Mouse (Mus musculus) heart, adult 11 months (tissue): Measurements from ENCODE around the gene Hnrnpf.
A peak's percentile ranks its signal among the peaks of the same experiment; 100 is the strongest.
"Not testable (repeated sequence)": the region's sequence is repeated elsewhere in the genome, so short reads cannot be mapped to it uniquely, and the experiment has no call there.

ENCODE experiments used
- DNase-seq: peaks from one replicate; pipeline ENCODE4 v3.0.0; 2022

Hnrnpf gene

DNA sequence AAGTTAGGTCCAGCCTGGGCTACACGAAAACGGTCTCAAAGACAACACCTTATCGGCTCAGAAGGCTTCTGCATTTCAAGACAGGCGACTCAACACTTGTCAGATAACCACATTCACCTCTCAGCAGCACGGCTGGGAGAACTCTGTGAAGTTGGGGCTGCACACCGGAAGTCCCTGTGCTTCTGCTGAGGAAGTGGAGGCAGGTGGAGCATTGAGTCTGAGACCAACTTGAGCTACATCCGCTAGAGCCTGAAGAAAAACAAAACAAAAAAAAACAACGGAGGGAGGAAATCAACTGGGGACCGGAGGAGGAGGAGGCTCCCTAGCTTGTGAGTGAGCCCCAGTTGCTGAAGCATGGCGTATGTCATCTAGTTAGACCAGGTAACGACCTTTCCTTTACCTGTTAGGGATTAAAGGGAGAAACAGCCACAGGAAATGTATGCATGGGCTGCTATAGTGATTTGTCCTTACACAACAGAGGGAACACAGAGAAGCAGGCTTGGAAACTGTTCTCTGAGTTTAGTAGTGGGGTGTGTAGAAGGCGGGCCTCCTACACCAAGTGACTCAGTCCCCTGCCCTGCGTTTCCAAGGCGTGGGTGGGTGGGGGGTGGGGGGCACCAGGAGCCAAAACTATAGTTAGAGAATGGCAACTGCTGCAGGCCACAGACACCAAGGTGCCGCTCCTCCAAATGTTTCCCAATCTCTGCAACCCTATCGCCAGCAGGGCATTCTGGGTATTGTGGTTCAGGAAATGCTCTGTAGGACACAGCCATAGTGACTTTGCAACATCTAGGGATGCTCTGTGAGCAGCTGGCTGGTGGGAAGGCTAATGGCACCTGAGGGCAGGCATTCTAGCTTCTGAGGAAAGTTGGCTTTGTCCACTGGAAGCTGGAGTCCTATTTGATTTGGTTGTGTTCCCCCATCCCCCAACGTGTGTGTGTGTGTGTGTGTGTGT, at the start of gene Hnrnpf:
Hnrnpf (plus strand) TSS at position 199 of the 955 bp plus-strand sequence.
- peak; percentile 85 for DNase-seq

DNA sequence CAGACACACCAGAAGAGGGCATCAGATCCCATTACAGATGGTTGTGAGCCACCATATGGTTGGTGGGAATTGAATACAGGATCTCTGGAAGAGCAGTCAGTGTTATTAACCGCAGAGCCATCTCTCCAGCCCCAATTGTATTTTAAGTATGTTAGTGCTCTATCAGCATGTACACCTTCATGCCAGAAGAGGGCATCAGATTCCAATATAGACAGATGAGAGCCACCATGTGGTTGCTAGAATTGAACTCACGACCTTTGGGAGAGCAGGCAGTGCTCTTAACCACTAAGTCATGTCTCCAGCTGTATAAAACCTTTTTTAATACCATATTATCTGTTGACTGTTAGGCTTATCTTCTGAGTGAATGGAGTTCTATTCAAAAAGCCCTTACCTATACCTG, 48.4 kb upstream of the Hnrnpf start:
- peak; percentile 44 for DNase-seq

DNA sequence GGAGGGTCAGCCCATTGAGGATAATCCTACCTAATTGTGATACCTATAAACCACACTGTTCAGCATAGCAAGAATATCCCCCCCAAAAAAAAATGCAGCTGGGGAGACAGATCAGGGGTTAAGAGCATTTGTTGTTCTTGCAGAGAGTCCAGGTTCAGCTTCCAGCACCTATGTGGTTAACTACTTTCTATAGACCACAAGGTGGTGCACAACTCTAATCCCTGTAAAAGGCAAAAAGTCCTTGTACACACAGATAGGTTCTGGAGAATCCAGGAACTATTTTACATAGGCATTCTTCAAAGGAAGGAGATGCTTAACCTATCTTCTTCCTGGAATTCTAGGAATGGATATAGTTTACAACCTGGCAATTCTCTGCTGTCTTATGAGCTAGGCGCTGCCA, 42.1 kb upstream of the Hnrnpf start:
- DNase-seq = peak; percentile 22

DNA sequence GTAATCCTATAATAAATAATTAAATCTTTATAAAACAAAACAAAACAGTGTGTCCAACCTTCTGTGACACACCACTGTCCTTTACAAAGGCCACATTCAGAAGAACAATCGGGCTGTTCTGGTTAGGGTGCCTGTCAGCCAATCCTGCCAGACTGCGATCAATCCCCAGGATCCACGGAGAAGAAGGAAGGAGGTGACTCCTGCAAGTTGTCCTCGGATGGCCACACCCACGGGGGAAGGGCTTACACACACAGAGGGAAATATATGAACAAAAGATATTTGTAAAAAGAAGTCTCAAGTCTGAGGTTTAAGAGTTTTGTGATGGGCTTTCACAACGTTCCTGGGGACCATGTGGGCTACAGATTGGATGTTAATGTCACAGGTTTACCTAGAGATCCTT, 38.3 kb upstream of the Hnrnpf start, which contains the start of gene Zfp239:
Zfp239 (plus strand) TSS at position 253 of the 400 bp plus-strand sequence.
- peak; percentile 75 for DNase-seq

DNA sequence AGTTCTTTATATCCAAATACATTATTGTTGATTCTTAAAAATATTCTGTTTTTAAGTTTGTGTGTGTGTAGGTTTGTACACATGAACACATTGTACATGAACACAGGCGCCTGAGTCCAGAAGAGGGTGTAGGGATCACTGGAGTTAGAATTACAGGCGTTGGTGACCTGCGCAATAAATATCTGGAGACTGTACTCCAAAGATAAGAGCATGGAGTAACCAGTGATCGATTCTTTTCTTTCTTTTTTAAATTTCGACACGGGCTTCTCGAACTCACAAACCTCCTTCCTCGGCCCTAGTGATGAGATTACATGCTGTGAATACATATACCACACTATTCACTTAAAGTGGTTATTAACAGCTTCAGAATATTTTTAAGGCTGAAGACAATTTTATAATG, 37.7 kb upstream of the Hnrnpf start:
- peak; percentile 45 for DNase-seq

DNA sequence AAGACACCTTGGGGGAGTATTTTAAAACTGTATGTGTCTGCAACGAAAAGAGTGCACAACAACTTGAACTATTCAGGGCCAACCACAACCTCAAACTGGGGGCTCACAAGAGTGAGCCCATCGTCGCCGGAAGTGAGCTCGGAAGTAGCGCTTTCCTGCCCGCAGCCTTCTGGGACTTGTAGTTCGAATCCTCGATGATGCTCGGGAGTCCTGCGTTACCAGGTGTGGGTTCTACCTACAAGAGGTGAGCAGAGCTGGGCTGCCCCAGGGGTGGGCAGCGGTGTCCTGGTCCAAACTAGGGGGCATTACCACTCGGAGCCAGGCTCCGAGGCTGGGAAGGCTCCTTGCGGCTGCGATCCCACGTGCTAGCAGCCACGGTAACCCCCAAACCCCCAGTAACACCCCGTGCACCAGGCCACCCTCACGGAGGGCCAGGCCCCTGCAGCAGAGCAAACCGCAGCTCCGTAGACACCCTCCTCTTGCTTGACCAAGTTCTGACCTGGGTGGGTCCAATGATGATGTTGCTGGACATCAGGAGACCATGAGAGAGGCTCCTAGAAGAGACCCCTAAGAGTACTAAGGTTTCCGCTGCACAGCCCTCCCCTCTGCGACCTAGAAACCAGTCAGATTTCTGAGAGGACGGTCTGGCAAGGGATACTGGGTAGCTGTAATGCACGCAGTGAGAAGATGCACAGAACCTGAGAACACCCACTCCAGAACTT, 37.1 kb upstream of the Hnrnpf start:
- peak; percentile 90 for DNase-seq

DNA sequence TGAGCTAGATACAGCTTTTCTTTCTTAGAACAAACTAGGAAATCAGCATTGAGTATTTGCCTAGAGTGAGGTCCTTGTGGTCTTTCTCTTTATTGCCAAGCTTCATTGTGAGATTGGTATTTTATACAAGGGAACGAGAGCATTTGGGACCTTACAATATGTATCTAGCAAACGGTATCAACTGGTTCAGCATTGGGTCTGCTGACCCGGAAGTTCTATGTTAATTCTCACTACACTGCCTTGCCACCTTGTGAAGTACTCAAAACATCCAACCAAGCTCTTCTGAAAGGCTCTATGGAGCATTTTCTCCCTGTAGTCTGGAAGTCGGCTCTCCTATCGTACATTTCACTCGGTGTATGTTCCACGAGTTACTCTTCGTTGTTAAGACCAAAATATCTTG, 36.4 kb upstream of the Hnrnpf start:
- DNase-seq = peak; percentile 34

DNA sequence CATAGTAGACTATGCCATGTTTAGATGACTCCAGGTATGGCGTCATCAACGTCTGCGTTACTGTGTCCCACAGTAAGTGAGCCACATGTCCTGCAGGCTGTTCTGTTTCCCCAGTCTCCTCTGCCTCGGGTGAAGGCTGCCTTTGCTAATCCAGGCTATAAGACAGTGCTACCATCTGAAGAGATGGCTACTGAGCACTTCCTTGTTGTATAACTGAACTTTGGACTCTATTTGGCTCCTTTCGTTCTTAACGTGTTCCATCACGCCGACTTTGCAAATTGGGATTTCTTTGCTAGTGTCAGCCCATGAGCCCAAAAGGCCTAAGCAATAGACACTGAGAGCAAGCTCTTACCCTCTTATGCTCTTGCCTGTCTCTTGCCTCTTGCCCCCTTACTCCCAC, 31.9 kb upstream of the Hnrnpf start:
- DNase-seq = no peak

DNA sequence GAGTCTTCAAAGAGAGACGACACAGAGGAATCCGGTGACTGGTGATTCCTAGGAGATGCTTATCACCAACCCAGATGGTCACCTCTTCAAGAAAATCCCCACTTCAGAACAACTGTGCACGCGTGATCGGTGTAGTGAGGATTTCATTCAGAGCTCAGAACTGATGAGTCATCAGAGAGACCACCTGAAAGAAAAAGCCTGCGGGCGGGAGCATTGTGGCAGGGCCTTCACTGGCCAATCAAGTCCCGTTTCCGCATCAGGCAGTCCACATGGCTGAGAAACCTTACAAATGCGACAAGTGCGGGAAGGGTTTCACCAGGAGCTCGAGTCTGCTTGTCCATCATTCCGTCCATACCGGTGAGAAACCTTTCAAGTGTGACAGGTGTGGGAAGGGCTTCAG, 29.1 kb upstream of the Hnrnpf start:
- no peak for DNase-seq

DNA sequence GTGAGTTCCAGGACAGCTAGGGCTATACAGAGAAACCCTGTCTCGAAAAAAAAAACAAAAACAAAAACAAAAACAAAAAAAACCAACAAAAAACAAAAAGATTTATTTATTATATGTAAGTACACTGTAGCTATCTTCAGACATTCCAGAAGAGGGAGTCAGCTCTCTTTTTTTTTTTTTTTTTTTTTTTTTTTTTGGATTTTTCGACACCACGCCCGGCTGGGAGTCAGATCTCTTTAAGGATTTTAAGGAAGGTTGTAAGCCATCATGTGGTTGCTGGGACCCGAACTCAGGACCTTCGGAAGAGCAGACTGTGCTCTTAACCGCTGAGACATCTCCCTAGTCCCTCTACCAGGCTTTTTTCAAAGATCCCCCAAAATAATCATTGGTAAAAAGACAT, 26.7 kb upstream of the Hnrnpf start:
- not testable (repeated sequence) for DNase-seq

DNA sequence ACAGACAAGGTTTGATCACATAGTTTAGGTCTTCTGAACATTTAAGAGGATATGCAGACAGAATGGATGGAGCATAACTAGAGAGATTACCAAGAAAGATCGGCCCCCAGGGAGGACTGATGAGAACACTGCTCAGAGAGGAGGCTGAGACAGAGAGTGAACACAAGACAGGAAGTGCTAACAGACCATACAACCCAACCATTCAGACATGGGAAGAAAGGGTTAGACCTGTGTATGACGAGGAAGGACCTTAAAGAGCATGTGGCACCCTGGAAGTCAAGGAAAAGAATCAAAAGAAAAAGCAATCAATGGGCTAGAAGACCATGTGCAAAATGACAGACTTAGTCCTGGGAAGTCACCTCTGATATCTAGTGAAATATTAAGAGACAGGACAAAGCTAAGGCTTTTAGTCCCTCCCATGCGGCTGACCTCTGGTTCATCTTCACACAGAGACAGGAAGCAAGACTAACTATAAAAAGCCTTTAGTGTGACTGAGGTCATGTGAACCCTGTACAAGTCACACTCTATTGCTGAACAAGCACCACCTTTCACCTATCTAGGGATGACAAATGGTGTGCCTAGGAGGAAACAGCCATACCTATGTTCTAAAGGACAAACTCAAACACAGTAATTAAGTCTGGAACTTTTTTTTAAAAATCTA, 25.4 kb upstream of the Hnrnpf start:
- no peak for DNase-seq

DNA sequence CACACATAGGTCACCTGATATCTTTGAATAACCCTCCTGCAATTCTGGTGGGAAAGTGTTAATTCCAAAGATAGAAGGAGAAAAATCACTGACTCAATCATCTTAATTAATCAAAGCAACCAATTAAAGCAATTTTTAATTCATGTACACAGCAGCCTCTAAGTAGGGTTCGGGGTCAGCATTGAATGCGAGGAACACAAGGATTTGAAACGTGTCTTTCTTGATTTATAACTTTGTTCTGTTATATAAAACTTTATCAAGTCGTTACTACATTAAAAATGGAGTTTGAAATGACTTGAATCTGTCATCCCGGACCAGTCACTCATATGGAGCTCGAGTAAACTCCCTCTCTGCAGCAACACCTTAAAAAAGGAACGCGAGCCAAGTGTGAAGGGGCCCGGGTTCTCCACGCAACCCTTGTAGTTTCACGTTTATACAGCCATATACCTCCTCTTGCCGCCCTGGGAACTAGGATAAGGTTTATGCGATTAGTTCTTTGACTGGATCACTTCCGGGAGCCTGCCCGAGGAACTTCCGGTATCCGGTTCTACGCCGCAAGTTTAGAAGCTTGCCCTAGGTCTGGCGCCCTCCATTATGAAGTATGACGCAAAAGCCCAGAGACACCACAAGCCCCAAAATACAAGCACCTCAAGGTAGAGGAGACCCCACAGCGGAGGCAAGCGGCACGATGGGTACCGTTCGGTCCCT, 21.3 kb upstream of the Hnrnpf start:
- DNase-seq = peak; percentile 99

DNA sequence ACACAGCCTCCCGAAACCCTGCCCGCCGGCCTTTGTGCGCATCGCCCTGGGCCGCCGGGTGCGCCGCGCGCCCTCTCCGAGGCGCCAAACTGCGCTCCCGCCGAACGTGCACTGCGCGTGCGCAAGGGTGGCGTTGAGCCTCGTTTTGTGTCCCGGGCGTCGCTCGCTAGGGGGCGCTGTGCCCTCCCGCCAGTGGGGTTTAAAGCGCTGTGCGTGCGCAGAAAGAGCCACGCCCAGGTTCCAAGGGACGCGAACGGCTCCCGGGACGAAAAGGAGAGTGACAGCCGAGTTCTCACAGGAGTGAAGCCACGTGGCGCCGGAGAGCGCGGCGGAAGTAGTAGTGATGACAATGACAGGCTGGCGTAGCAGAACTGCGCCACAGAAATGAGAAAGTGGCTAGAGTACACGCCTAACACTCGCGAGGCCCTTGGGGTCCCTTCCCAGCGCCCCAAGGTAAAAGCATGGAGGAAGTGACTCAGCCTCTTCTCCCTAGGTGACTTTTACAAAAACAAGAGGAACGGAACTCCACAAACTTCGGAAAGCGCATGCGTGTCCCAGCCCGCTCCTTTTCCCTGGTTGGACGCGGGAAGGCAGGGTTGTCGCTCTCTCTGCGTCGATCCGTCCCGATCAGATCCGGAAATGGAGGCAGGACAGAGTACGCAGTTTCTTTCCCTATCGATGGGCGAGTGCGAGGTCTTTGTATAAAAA, 20.6 kb upstream of the Hnrnpf start:
- peak; percentile 100 for DNase-seq

DNA sequence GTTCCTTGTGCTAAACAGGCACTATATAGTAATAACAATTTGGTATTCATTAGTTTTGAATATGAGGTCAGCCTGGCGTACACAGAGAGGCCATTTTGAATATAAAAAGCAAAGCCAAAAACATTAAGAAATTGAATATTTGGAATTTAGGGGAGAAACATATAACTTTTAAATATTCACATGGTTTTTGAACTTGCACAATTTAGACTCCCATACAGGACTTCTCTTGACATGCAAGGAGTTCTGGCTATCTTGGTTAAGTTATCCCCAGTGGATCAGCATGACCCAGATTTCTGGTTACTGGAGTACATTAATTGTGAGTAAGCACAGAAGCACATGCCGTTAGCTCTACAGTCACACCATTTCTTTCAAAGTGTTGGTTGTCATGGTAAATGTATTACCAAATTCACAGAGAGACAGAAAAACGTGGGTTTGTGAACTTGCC, 19.7 kb upstream of the Hnrnpf start:
- no peak for DNase-seq

DNA sequence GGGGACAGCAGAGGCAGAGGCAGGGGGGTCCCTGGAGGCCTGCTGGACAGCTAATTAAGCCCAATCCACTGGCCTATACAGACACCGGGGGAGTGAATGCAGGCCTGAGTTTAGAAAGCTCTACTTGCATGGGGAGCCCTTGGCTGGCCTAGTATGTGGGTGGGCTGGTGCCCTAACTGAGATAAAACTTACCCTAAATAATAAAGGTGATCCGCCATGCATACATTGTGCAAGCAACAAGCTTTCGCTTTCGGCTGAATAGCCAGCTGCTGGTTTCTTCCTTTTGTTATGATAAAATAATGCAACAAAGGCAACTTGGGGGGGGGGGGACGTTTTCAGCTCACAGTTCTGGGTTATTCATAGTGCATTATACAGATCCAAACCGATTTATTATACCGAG, 18.9 kb upstream of the Hnrnpf start:
- no peak for DNase-seq

DNA sequence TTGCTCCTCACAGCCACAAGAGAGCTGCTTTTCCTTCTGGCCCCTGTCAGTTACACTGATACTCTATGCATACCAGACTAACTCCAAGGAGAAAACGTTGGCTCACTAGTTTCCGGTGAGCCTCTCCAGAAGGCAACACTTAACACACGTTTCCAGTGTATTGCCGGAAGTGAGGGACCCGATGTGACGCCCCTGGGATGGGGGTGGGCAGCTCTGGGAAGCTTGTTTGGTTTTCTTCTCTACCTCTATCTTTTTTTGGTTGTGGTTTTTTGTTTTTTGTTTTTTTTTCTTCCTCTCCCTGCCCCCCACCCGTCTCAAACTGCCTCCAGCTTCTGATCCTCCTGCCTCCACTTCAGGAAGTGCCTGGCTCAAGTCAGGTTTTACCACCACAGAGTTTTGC, 18.1 kb upstream of the Hnrnpf start:
- DNase-seq = no peak

DNA sequence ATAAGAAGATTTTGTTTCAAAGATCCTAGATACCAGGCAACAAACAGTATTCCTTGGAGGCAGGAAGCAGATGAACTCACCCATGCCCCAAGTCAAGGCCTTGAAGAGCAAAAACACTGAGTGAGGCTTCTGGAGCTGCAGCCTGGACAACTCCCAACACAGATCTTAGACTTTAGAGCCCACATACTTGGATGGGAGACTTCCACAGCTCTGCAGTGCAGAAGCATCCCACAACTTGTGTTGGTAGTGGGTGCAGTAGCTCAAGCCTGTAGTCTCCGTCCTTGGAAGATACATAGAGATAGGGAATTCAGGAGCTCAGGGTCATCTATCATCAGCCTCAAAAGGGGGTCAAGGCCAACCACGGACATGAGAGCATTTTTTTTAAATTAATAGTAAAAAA, 14.2 kb upstream of the Hnrnpf start:
- DNase-seq = no peak

DNA sequence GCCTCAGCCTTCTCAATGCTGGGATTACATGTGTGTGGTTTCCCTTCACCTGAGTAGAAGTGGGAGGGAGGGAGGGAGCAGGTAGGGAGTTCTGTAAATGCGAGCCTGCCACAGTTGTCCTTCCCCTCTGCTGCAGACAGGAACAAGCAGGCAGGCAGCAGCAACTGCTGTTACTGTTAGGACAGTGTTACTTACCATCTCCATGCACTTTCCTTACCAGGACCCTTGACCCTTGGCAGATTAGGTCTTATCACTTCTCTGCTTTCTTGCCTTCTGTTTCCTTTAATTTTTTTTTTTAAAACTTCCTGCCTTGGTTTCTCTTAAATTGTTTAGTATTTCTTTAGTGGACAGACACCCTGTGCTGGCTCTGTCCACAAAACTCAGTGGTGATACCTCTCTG, 12.1 kb upstream of the Hnrnpf start:
- DNase-seq = no peak

DNA sequence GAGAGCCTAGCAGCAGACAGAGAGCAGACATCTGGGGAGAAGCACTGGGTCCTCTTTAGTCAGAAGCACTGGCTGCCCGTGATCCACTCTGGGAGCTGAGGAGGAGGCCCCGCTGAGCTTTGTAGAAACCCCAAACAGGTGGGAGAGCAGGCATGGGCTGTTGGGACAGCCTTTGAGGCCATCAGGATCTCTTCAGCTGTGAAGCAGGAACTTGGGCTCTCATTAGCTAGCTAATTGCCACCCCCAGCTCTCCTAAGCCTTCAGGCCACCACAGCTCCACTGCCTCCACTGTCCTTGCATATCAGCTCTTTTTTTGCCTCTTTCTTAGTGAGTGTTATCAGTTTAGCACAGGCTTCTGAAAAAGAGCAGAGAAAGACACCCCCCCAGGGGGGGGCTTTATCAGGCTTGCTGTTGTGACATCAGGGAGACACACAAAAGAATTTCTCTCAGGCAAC, 11.5 kb upstream of the Hnrnpf start:
- DNase-seq = no peak

DNA sequence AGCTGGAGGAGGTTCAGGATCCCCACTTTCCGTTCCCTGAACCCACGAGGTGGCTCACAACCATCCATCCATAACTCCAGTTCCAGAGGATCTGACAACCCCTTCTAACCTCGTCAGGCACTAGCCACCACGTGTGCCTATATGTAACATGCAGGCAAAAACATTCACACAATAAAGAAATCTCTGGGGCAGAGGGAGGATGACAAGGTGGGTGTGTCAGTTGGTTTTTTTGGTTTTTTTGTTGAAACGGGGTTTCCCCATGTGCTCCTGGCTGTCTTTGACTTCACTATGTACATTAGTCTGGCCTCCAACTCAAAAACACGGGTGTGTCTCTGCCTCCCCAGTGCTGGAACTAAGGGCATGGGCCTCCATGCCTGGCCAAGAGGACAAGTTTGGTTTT, 9.9 kb upstream of the Hnrnpf start:
- no peak for DNase-seq

DNA sequence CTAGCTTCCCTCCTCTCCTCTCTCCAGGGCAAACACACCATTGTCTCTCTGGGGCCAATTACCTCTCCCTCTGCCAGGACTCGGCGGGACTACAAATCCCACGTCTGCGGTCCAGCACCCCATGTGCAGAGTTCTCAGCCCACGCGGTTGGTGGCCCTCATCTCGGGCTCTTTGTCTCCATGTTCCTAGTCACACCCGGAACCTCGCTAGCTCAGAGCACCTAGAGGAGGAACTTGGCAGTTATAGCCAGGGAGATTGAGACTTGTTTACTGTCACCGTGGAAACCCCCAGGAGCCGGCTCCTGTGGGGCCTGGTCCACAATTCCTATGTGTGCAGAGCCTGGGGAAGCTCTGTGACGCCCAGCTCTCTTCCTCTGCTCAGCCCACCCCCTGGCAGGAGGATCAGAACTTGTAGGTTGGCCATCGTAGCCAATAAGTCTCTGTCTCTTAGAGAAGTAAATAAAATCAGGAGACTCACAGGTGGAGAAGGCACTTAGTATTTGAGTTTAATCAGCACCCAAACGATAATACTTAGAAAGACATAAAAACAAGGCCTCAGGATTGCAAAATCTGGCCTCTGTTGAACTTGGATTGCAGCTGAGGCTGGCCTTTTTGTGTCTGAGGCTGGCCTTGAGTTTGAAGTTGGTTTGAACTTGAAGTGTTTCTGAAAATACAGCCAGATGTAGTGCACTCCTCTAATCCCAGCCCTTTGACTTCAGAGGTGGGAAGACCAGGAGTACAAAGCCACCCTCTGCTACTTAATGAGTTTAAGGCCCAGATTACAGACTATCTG, 8.6 kb upstream of the Hnrnpf start:
- DNase-seq = no peak
